Mouse (Mus musculus) kidney, adult 2 months (tissue): ENCODE results near the gene Plekho2. TPM values are rescaled to one million over a fixed set of nuclear protein-coding genes. Genes with fewer than 3 reads are reported as not detected.

Source experiments
- DNase-seq: peaks from one replicate; pipeline ENCODE4 v3.0.0; 2021
- H3K27ac ChIP-seq: fragments of 200-500 bp; 2 replicates; pipeline ENCODE4 v1.5.1; 2012; ENCODE audit warnings: low read depth, low read length, control low read depth, inconsistent platforms; ENCODE audit not compliant: insufficient read depth
- H3K27me3 ChIP-seq: fragments of 200-500 bp; replicated peaks from 2 replicates; pipeline ENCODE4 v1.6.1; 2012; ENCODE audit warnings: mild to moderate bottlenecking, moderate library complexity, low read length, inconsistent platforms; ENCODE audit not compliant: control insufficient read depth, insufficient read depth
- H3K36me3 ChIP-seq: fragments of 200-500 bp; 2 replicates; pipeline ENCODE4 v1.6.1; 2012; ENCODE audit warnings: mild to moderate bottlenecking, moderate library complexity, low read length, inconsistent platforms; ENCODE audit not compliant: control insufficient read depth, insufficient read depth
- H3K4me1 ChIP-seq: fragments of 200-500 bp; 2 replicates; pipeline ENCODE4 v1.6.1; 2011; ENCODE audit warnings: low read length; ENCODE audit not compliant: control insufficient read depth, insufficient read depth
- H3K4me3 ChIP-seq: fragments of 200-500 bp; 2 replicates; pipeline ENCODE4 v1.5.1; 2011; ENCODE audit warnings: mild to moderate bottlenecking, low read depth, low read length, control low read depth; ENCODE audit not compliant: insufficient read depth
- CTCF ChIP-seq: fragments of 200-500 bp; conservative IDR thresholded peaks from 2 replicates; pipeline ENCODE4 v1.5.1; 2011; ENCODE audit warnings: low read depth, mild to moderate bottlenecking, control low read depth, low read length, moderate library complexity, mixed read lengths; ENCODE audit not compliant: insufficient read depth, insufficient read length
- POLR2A ChIP-seq: fragments of 200-500 bp; IDR thresholded peaks from one replicate; pipeline ENCODE4 v1.6.1; 2011; ENCODE audit warnings: low read depth, low read length, control low read depth
- WGBS: fragments of 180-500 bp; shearing (Covaris S2); methylation state at CpG from one replicate; pipeline ENCODE4 v1.1.7; 2018; 5-methylcytosine and 5-hydroxymethylcytosine counted together
- polyA plus RNA-seq: library from polyadenylated mRNA; depleted of rRNA; stranded (reverse); fragments of >200 nt; gene quantifications from 2 replicates; pipeline ENCODE4 v1.2.3, GENCODE M21; 2012

Plekho2 gene
- polyA plus RNA-seq, 1 experiment: 10.4 TPM

DNA sequence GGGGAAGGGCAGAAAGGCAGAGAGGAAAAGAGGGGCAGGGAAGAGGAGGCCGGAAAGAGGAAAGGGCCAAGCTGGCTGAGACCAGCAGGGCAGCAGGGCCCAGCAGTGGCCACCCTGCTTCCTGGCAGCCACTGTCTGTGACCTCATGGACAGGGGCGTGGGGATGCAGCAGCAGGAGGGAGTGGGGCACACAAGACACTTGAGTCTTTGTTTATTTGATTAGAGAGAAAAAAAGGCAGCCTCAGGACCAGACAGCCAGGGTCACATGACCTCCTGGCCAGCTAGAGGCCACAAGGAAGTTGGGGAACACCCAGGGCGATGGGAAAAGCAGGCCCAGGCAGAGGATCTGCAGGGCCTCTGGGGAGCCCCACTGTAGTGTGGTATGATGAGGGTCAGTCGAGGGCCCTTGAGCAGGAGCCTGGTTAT, 17.7 kb downstream of the Plekho2 start:
- 46% methylated on average over 4 of the region's 4 CpGs for WGBS
- no peak overlapping the region for H3K4me3 ChIP-seq
- H3K36me3 ChIP-seq: no peaks in the 10 kb centered on the region
- TF ChIP-seq POLR2A (no peak), CTCF (no peak)
- H3K27me3 ChIP-seq: no peaks in the 10 kb centered on the region
- no peaks in the 10 kb centered on the region for H3K4me1 ChIP-seq
- H3K27ac ChIP-seq: no peak overlapping the region
- peak; percentile 64 for DNase-seq

GRCm38 (mm10) chr9:65561016-65561415, 18.8 kb downstream of the Plekho2 start:
- Histone ChIP-seq H3K27ac (no peak overlapping the region), H3K27me3 (no peaks in the 10 kb centered on the region), H3K36me3 (no peaks in the 10 kb centered on the region), H3K4me3 (no peak overlapping the region), H3K4me1 (no peaks in the 10 kb centered on the region)
- TF ChIP-seq CTCF: no peak
- no peak for TF ChIP-seq POLR2A
- WGBS: 58% methylated on average over 4 of the region's 4 CpGs
- DNase-seq: peak; percentile 51

- H3K27ac ChIP-seq: no peak overlapping the region
- WGBS: 92% methylated on average over 6 of the region's 6 CpGs
- no peaks in the 10 kb centered on the region for H3K36me3 ChIP-seq
- H3K4me3 ChIP-seq: no peak overlapping the region
- DNase-seq: no peak
- H3K27me3 ChIP-seq: no peaks in the 10 kb centered on the region
- no peaks in the 10 kb centered on the region for H3K4me1 ChIP-seq
- no peak for TF ChIP-seq CTCF
- no peak for TF ChIP-seq POLR2A
Measured at GRCm38 (mm10) chr9:65558806-65559205, 21.0 kb downstream of the Plekho2 start.

- Histone ChIP-seq H3K4me1 (no peaks in the 10 kb centered on the region), H3K4me3 (no peak overlapping the region), H3K27ac (no peak overlapping the region), H3K36me3 (no peaks in the 10 kb centered on the region), H3K27me3 (no peaks in the 10 kb centered on the region)
- TF ChIP-seq POLR2A: no peak
- no peak for TF ChIP-seq CTCF
- no peak for DNase-seq
- WGBS: 94% methylated on average over 5 of the region's 5 CpGs
Measured at GRCm38 (mm10) chr9:65556979-65557378, 22.9 kb downstream of the Plekho2 start.

DNA sequence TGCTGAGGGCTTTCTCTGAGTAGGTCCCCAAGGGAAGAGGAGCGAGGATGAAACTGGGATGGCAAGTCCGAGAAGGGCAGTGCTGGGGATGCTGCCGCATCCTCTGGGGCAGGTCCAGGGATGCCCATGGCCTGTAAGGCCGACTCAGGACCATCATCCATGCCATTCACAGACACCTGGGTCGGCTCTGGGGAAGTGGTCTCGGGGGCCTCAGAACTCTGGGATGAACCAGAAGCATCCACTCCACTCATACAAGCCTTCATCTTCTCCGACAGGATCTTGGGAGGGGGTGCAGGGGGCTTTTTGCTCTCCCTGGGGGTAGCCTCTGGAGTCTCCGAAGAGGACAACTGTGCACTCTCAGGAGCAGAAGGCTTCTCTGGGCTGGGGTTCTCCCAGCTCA, 23.5 kb downstream of the Plekho2 start:
- no peak for DNase-seq
- Histone ChIP-seq H3K4me1 (no peaks in the 10 kb centered on the region), H3K4me3 (no peak overlapping the region), H3K27ac (no peak overlapping the region), H3K27me3 (no peaks in the 10 kb centered on the region), H3K36me3 (no peaks in the 10 kb centered on the region)
- 96% methylated on average over 8 of the region's 8 CpGs for WGBS
- TF ChIP-seq POLR2A (no peak), CTCF (no peak)

GRCm38 (mm10) chr9:65555621-65556020, 24.2 kb downstream of the Plekho2 start:
- H3K27ac ChIP-seq: no peak overlapping the region
- 80% methylated on average over 4 of the region's 4 CpGs for WGBS

DNA sequence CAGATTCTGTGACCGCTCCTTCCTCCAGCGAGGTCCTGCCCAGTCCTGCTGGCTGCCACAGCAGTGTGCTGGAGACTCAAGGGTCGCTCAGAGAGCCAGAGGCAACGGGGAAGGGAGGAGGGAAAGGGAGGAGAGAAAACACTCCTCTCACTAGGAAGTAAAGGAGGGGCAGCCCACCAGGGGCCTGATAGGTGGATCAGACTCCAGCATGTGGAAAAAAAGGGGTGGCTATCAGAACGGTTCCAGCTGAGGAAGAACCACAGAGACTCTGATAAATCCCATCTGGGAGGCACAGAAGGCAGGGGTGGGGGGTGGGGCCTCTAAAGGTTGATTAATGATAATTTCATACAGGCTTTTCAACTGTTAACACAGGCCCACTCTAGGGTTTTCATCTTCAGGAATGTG, 24.8 kb downstream of the Plekho2 start:
- 25% methylated on average over 5 of the region's 5 CpGs for WGBS
- Histone ChIP-seq H3K4me1 (no peaks in the 10 kb centered on the region), H3K27me3 (no peaks in the 10 kb centered on the region), H3K36me3 (no peaks in the 10 kb centered on the region), H3K4me3 (no peak overlapping the region), H3K27ac (no peak overlapping the region)
- TF ChIP-seq POLR2A: no peak
- TF ChIP-seq CTCF: no peak
- peak; percentile 32 for DNase-seq

More at GRCm38 (mm10) chr9:65555621-65556020, 24.2 kb downstream of the Plekho2 start:
- Histone ChIP-seq H3K36me3 (no peaks in the 10 kb centered on the region), H3K27me3 (no peaks in the 10 kb centered on the region), H3K4me1 (no peaks in the 10 kb centered on the region), H3K4me3 (no peak overlapping the region)
- DNase-seq: no peak
- TF ChIP-seq CTCF (no peak), POLR2A (no peak)
